Mouse (Mus musculus) heart, postnatal 0 days (tissue): ENCODE results near the gene Oaf. TPM values are rescaled to one million over a fixed set of nuclear protein-coding genes. Genes with fewer than 3 reads are reported as not detected.

ENCODE experiments used
- ATAC-seq: fragments of 200-750 bp; cut with Nextera tagmentation; 2 replicates; pipeline ENCODE4 v1.8.0; 2017; ENCODE audit warnings: low read depth, moderate number of reproducible peaks, moderate library complexity; ENCODE audit not compliant: insufficient read depth
- DNase-seq: peaks from one replicate; pipeline ENCODE4 v3.0.0-alpha.2; 2016; ENCODE audit warnings: low spot score
- H3K27ac ChIP-seq: fragments of 300-500 bp; sonication (generic); 2 replicates; pipeline ENCODE4 v1.5.1; 2014; ENCODE audit warnings: low read depth, mild to moderate bottlenecking
- H3K27me3 ChIP-seq: fragments of 300-500 bp; sonication (generic); 2 replicates; pipeline ENCODE4 v1.6.1; 2014; ENCODE audit warnings: low read length, mixed read lengths; ENCODE audit not compliant: control insufficient read depth, insufficient read depth
- H3K36me3 ChIP-seq: fragments of 300-500 bp; sonication (generic); replicated peaks from 2 replicates; pipeline ENCODE4 v1.6.1; 2014; ENCODE audit warnings: low read length, mixed read lengths; ENCODE audit not compliant: control insufficient read depth, insufficient read depth
- H3K4me1 ChIP-seq: fragments of 300-500 bp; sonication (generic); 2 replicates; pipeline ENCODE4 v1.6.1; 2014; ENCODE audit warnings: antibody characterized with exemption; ENCODE audit not compliant: control insufficient read depth, insufficient read depth
- H3K4me2 ChIP-seq: fragments of 300-500 bp; sonication (generic); 2 replicates; pipeline ENCODE4 v1.6.1; 2014; ENCODE audit warnings: low read depth, mild to moderate bottlenecking, low read length, moderate library complexity
- H3K4me3 ChIP-seq: fragments of 300-500 bp; sonication (generic); 2 replicates; pipeline ENCODE4 v1.5.1; 2014; ENCODE audit warnings: low read depth, low read length
- H3K9ac ChIP-seq: fragments of 300-500 bp; sonication (generic); replicated peaks from 2 replicates; pipeline ENCODE4 v1.6.1; 2014; ENCODE audit warnings: low read depth, low read length, mixed read lengths
- H3K9me3 ChIP-seq: fragments of 300-500 bp; sonication (generic); replicated peaks from 2 replicates; pipeline ENCODE4 v1.6.1; 2016; ENCODE audit warnings: low read length; ENCODE audit not compliant: control insufficient read depth
- CTCF ChIP-seq: IDR thresholded peaks from 2 replicates; pipeline ENCODE4 v1.5.1; 2016; ENCODE audit warnings: antibody characterized with exemption, control low read depth, low read depth
- EP300 ChIP-seq: IDR thresholded peaks from 2 replicates; pipeline ENCODE4 v1.6.1; 2016; ENCODE audit warnings: antibody characterized with exemption, low read depth
- WGBS: fragments of 180-500 bp; shearing (Covaris S2); extraction: QIAGEN DNeasy Blood & Tissue Kit; methylation state at CpG from one replicate; pipeline ENCODE4 v1.1.7; 2014; 5-methylcytosine and 5-hydroxymethylcytosine counted together
- polyA plus RNA-seq: library from polyadenylated mRNA; unstranded; fragments of >200 nt; fragmentation: Nextera tagmentation; extraction: Ambion mirVana; gene quantifications from 2 replicates; pipeline ENCODE4 v1.2.1, GENCODE M21; 2015
- total RNA-seq: library from RNA; depleted of rRNA; stranded (reverse); fragments of >200 nt; gene quantifications from 2 replicates; pipeline ENCODE4 v1.2.3, GENCODE M21; 2014; ENCODE audit warnings: low replicate concordance; rRNA removed

Gene Oaf
- total RNA-seq = 15.6 and 26.6 TPM in 2 replicates
- 20.7 and 22.4 TPM in 2 replicates for polyA plus RNA-seq

DNA sequence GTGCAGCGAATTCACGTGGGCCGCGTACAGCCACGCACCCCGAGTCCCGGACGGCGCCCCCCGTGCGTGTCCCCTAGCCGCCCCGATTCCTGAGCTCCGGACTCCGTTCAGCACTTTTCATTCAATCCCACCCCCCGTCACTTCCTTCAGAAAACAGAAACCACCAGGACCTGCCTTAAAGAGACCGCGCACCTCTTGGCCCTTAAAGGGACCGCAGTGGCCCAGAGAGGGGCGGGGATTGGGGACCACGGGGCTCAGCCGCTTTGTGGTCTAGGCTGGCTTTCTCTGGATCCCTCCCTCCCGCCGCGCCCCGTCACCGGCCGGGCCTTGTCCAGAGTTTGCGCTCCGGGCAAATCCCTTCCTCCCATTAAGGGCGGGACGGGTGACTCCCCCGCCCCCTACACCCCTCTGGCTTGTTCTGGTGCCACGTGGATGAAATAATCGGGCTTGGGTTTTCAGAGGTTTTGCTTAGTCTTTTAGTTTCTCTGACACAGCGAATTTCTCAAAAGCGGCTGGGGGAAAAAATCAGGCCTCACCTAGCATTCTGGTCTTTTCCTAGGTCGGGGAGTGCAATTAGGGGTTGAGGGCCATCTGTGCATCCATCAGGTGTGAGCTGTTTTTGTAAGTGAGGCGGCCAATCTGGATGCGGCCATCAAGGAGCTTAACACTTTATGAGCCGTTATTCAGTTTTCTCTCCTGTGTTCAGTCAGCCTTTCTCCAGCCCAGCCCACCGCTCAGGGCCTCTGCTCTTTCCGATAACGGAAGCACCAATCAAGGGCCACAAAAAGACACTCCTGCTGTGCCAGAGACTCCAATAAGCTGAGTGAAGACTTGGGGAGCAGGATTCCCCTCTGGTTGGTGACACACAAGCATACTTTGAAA lies at the start of gene Oaf:
TSS of gene Oaf (minus strand) at position 200 of the 882 bp plus-strand sequence.
- TF ChIP-seq CTCF (no peak), EP300 (no peak)
- Histone ChIP-seq H3K9ac (peak within 1 kb of the TSS; percentile 61), H3K27me3 (no peaks in the 10 kb centered on the region), H3K4me2 (peak within 1 kb of the TSS; percentile 75), H3K9me3 (no peaks in the 10 kb centered on the region), H3K27ac (peak within 1 kb of the TSS; percentile 65), H3K4me3 (peak within 1 kb of the TSS; percentile 76), H3K4me1 (peaks cover 9% of the 10 kb centered on the region), H3K36me3 (no peaks in the 10 kb centered on the region)
- ATAC-seq = peak; percentile 90
- 1% methylated on average over 44 of the region's 44 CpGs for WGBS
- DNase-seq = peak; percentile 88

DNA sequence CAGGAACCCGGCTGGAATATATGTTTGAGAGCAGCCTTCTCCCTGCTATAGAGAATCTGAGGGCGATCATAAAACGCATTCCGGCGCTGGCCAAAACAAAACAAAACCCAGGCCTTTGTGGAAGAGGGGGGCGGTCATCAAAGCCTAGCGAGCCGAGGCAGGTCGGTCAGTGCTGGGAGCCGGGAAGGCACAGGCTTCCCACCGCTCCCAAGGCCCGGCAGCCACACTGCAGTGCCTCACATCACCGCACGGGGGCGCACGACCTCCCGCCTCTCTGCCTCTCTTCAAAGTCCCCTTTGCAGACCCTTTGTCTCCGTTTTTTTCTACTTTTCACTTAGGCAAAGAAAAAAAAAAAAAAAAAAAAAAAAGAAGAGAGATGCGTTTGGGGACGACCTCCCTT lies 47.2 kb upstream of the Oaf start:
- no peaks in the 10 kb centered on the region for H3K9me3 ChIP-seq
- H3K36me3 ChIP-seq = no peaks in the 10 kb centered on the region
- DNase-seq (peak; percentile 16), ATAC-seq (no peak)
- no peak overlapping the region for H3K4me2 ChIP-seq
- TF ChIP-seq EP300 (no peak), CTCF (peak; percentile 80)
- no peaks in the 10 kb centered on the region for H3K4me1 ChIP-seq
- peaks cover 14% of the 10 kb centered on the region; the same call in 1 of the 2 replicates for H3K27me3 ChIP-seq
- H3K4me3 ChIP-seq = no peak overlapping the region
- 5% methylated on average over 20 of the region's 20 CpGs for WGBS
- H3K27ac ChIP-seq = no peak overlapping the region
- H3K9ac ChIP-seq = no peak overlapping the region

DNA sequence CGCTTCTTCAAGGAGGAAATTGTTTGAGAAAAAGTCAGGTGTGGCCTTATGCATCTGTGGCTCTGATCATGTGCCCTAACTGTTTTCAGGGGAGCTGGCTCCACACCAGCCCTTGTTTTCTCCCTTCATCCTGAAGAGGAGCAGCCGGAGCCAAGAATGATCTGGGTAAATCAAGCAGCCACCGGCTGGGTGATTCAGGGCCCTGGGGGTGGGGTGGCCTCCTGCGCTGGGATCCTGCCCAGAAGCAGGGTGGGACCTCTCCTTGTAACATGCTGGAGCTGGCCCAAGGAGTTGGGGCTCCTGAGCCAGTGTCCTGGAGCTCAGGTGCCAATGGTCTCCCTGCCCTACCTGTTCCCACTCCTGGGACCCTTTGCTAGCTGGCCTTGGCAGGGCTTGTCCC lies 45.6 kb upstream of the Oaf start:
- Histone ChIP-seq H3K9ac (no peak overlapping the region), H3K4me3 (no peak overlapping the region), H3K9me3 (no peaks in the 10 kb centered on the region), H3K27ac (no peak overlapping the region), H3K4me1 (no peaks in the 10 kb centered on the region), H3K36me3 (no peaks in the 10 kb centered on the region), H3K4me2 (no peak overlapping the region), H3K27me3 (peaks cover 14% of the 10 kb centered on the region; the same call in 1 of the 2 replicates)
- TF ChIP-seq CTCF = no peak
- TF ChIP-seq EP300 = no peak
- ATAC-seq (no peak), DNase-seq (no peak)
- 87% methylated on average over 4 of the region's 4 CpGs for WGBS

DNA sequence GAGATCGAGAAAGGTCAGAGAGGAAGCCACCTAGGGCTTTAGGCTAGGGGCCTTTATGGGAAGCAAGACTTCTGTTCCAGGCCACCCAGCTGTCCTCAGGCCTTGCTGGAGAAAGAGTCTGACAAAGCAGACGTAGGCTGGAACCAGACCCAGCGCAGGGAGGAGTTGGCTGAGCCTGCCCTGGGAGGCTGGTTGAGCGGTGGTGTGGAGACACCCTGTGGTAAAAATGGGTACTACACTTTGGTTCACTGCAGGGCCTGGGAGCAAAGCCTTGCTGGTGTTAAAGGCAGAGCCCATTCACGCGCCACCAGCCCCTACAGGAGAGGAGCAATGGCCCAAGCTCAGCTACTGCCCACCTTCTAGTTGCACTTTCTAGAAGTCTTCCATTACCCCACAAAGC lies 44.6 kb upstream of the Oaf start:
- H3K9me3 ChIP-seq = no peaks in the 10 kb centered on the region
- ATAC-seq (peak; percentile 79), DNase-seq (peak; percentile 86)
- no peak overlapping the region for H3K9ac ChIP-seq
- H3K4me3 ChIP-seq = no peak overlapping the region
- H3K27me3 ChIP-seq = peaks cover 14% of the 10 kb centered on the region; the same call in 1 of the 2 replicates
- WGBS = 10% methylated on average over 6 of the region's 6 CpGs
- no peak overlapping the region for H3K4me2 ChIP-seq
- no peaks in the 10 kb centered on the region for H3K4me1 ChIP-seq
- H3K27ac ChIP-seq = no peak overlapping the region
- no peaks in the 10 kb centered on the region for H3K36me3 ChIP-seq
- peak; percentile 94 for TF ChIP-seq CTCF
- no peak for TF ChIP-seq EP300

DNA sequence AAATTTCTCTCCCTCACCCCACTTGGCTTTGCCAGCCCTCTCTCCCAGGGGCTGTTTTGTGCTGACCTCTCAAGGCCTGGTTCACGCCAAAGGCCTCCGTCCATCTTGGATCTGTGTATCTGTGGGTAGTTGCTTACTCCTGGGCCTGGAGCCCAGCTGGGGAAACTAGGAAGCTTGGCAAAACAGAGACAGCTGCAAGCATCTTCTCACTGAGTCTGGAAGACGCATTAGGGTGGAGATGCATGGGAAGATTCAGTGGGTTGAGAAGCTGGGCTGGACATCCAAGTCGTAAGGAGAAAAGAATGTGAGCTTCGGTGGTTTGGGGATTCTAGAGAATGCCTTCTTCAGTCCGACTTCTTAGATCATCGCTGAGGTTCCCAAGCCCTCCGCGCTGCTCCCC lies 34.0 kb upstream of the Oaf start:
- peaks cover 27% of the 10 kb centered on the region for H3K27me3 ChIP-seq
- H3K9ac ChIP-seq = no peak overlapping the region
- no peak overlapping the region for H3K4me3 ChIP-seq
- WGBS = 60% methylated on average over 9 of the region's 9 CpGs
- H3K9me3 ChIP-seq = no peaks in the 10 kb centered on the region
- peaks cover 6% of the 10 kb centered on the region; the same call in 1 of the 2 replicates for H3K4me1 ChIP-seq
- ATAC-seq (no peak), DNase-seq (no peak)
- TF ChIP-seq CTCF (no peak), EP300 (no peak)
- H3K27ac ChIP-seq = 0 out of 2 replicates have a peak overlapping the region, but pooled peaks have one; percentile 43
- H3K4me2 ChIP-seq = no peak overlapping the region
- H3K36me3 ChIP-seq = no peaks in the 10 kb centered on the region
